Mouse (Mus musculus): ENCODE data around the gene Zfpm1. TPM values are rescaled to one million over a fixed set of nuclear protein-coding genes. Genes with fewer than 3 reads are reported as not detected.
"Not testable (repeated sequence)": the region's sequence is repeated elsewhere in the genome, so short reads cannot be mapped to it uniquely, and the experiment has no call there.

Gene Zfpm1
- polyA plus RNA-seq, 1 experiment, result not detected

GRCm38 (mm10) chr8:122314899-122315496, 33.1 kb downstream of the Zfpm1 start:
- Histone ChIP-seq H3K4me3 (ENCODE audit: insufficient read depth, low read depth, low read length) (no peak overlapping the region), H3K27ac (ENCODE audit: insufficient read depth, low read depth, low read length) (no peak overlapping the region), H3K4me1 (ENCODE audit: control insufficient read depth, insufficient read depth, low read length) (no peaks in the 10 kb centered on the region)
- TF ChIP-seq CTCF (IDR thresholded peaks at IDR 0.05; ENCODE audit: insufficient read depth, low read depth, low read length), result no peak
- no peak for TF ChIP-seq POLR2A (IDR thresholded peaks at IDR 0.05; ENCODE audit: insufficient read depth, low read depth, low read length)
- 80% methylated on average over 13 of the region's 13 CpGs for WGBS

- no peak overlapping the region for H3K27ac ChIP-seq (ENCODE audit: insufficient read depth, low read depth, low read length)
These were observed 34.5 kb downstream of the Zfpm1 start for GRCm38 (mm10) chr8:122316402-122316801.

GRCm38 (mm10) chr8:122317918-122318475, 36.1 kb downstream of the Zfpm1 start:
- no peak for TF ChIP-seq POLR2A (IDR thresholded peaks at IDR 0.05; ENCODE audit: insufficient read depth, low read depth, low read length)
- no peak for TF ChIP-seq CTCF (IDR thresholded peaks at IDR 0.05; ENCODE audit: insufficient read depth, low read depth, low read length)
- WGBS, result 62% methylated on average over 8 of the region's 8 CpGs
- H3K4me1 ChIP-seq (ENCODE audit: control insufficient read depth, insufficient read depth, low read length), result peaks cover 4% of the 10 kb centered on the region; the same call in 1 of the 2 replicates
- H3K4me3 ChIP-seq (ENCODE audit: insufficient read depth, low read depth, low read length), result no peak overlapping the region
- H3K27ac ChIP-seq (ENCODE audit: insufficient read depth, low read depth, low read length), result no peak overlapping the region

More at GRCm38 (mm10) chr8:122316402-122316801, 34.5 kb downstream of the Zfpm1 start:
- peaks cover 4% of the 10 kb centered on the region; the same call in 1 of the 2 replicates for H3K4me1 ChIP-seq (ENCODE audit: control insufficient read depth, insufficient read depth, low read length)
- TF ChIP-seq CTCF (IDR thresholded peaks at IDR 0.05; ENCODE audit: insufficient read depth, low read depth, low read length) (no peak), POLR2A (IDR thresholded peaks at IDR 0.05; ENCODE audit: insufficient read depth, low read depth, low read length) (no peak)
- H3K4me3 ChIP-seq (ENCODE audit: insufficient read depth, low read depth, low read length), result no peak overlapping the region
- WGBS, result 75% methylated on average over 2 of the region's 2 CpGs

GRCm38 (mm10) chr8:122319045-122319707, 37.2 kb downstream of the Zfpm1 start:
- H3K4me1 ChIP-seq (ENCODE audit: control insufficient read depth, insufficient read depth, low read length), result peaks cover 7% of the 10 kb centered on the region; the same call in 1 of the 2 replicates
- H3K4me3 ChIP-seq (ENCODE audit: insufficient read depth, low read depth, low read length), result no peak overlapping the region
- H3K27ac ChIP-seq (ENCODE audit: insufficient read depth, low read depth, low read length), result no peak overlapping the region
- WGBS, result 90% methylated on average over 11 of the region's 11 CpGs
- TF ChIP-seq POLR2A (IDR thresholded peaks at IDR 0.05; ENCODE audit: insufficient read depth, low read depth, low read length), result no peak
- TF ChIP-seq CTCF (IDR thresholded peaks at IDR 0.05; ENCODE audit: insufficient read depth, low read depth, low read length), result no peak

- WGBS, result 86% methylated on average over 7 of the region's 7 CpGs
- Histone ChIP-seq H3K4me1 (ENCODE audit: control insufficient read depth, insufficient read depth, low read length) (peaks cover 7% of the 10 kb centered on the region; the same call in 1 of the 2 replicates), H3K4me3 (ENCODE audit: insufficient read depth, low read depth, low read length) (no peak overlapping the region), H3K27ac (ENCODE audit: insufficient read depth, low read depth, low read length) (no peak overlapping the region)
- no peak for TF ChIP-seq POLR2A (IDR thresholded peaks at IDR 0.05; ENCODE audit: insufficient read depth, low read depth, low read length)
- TF ChIP-seq CTCF (IDR thresholded peaks at IDR 0.05; ENCODE audit: insufficient read depth, low read depth, low read length), result no peak
These were observed 37.8 kb downstream of the Zfpm1 start for GRCm38 (mm10) chr8:122319708-122320075.

GRCm38 (mm10) chr8:122320541-122320940, 38.6 kb downstream of the Zfpm1 start:
- TF ChIP-seq POLR2A (IDR thresholded peaks at IDR 0.05; ENCODE audit: insufficient read depth, low read depth, low read length) (no peak), CTCF (IDR thresholded peaks at IDR 0.05; ENCODE audit: insufficient read depth, low read depth, low read length) (no peak)
- 18% methylated on average over 3 of the region's 3 CpGs for WGBS
- no peak overlapping the region for H3K4me3 ChIP-seq (ENCODE audit: insufficient read depth, low read depth, low read length)
- H3K27ac ChIP-seq (ENCODE audit: insufficient read depth, low read depth, low read length), result no peak overlapping the region
- peaks cover 7% of the 10 kb centered on the region; the same call in 1 of the 2 replicates for H3K4me1 ChIP-seq (ENCODE audit: control insufficient read depth, insufficient read depth, low read length)

GRCm38 (mm10) chr8:122321455-122321921, 39.5 kb downstream of the Zfpm1 start:
- Histone ChIP-seq H3K4me1 (ENCODE audit: control insufficient read depth, insufficient read depth, low read length) (peaks cover 7% of the 10 kb centered on the region; the same call in 1 of the 2 replicates), H3K27ac (ENCODE audit: insufficient read depth, low read depth, low read length) (no peak overlapping the region), H3K4me3 (ENCODE audit: insufficient read depth, low read depth, low read length) (no peak overlapping the region)
- TF ChIP-seq POLR2A (IDR thresholded peaks at IDR 0.05; ENCODE audit: insufficient read depth, low read depth, low read length) (no peak), CTCF (IDR thresholded peaks at IDR 0.05; ENCODE audit: insufficient read depth, low read depth, low read length) (no peak)
- 86% methylated on average over 10 of the region's 10 CpGs for WGBS

- no peak for TF ChIP-seq POLR2A (IDR thresholded peaks at IDR 0.05; ENCODE audit: insufficient read depth, low read depth, low read length)
- TF ChIP-seq CTCF (IDR thresholded peaks at IDR 0.05; ENCODE audit: insufficient read depth, low read depth, low read length), result no peak
- Histone ChIP-seq H3K4me1 (ENCODE audit: control insufficient read depth, insufficient read depth, low read length) (peaks cover 7% of the 10 kb centered on the region; the same call in 1 of the 2 replicates), H3K4me3 (ENCODE audit: insufficient read depth, low read depth, low read length) (no peak overlapping the region), H3K27ac (ENCODE audit: insufficient read depth, low read depth, low read length) (no peak overlapping the region)
- WGBS, result 97% methylated on average over 7 of the region's 7 CpGs
These were observed 40.2 kb downstream of the Zfpm1 start for GRCm38 (mm10) chr8:122322126-122322525.

GRCm38 (mm10) chr8:122322792-122323191, 40.9 kb downstream of the Zfpm1 start:
- 73% methylated on average over 11 of the region's 11 CpGs for WGBS
- Histone ChIP-seq H3K4me3 (ENCODE audit: insufficient read depth, low read depth, low read length) (no peak overlapping the region), H3K4me1 (ENCODE audit: control insufficient read depth, insufficient read depth, low read length) (peaks cover 7% of the 10 kb centered on the region; the same call in 1 of the 2 replicates), H3K27ac (ENCODE audit: insufficient read depth, low read depth, low read length) (no peak overlapping the region)
- TF ChIP-seq POLR2A (IDR thresholded peaks at IDR 0.05; ENCODE audit: insufficient read depth, low read depth, low read length) (no peak), CTCF (IDR thresholded peaks at IDR 0.05; ENCODE audit: insufficient read depth, low read depth, low read length) (no peak)

- H3K4me1 ChIP-seq (ENCODE audit: control insufficient read depth, insufficient read depth, low read length); H3K4me3 ChIP-seq (ENCODE audit: insufficient read depth, low read depth, low read length); H3K27ac ChIP-seq (ENCODE audit: insufficient read depth, low read depth, low read length): not testable (repeated sequence)
- 20% methylated on average over 13 of the region's 13 CpGs for WGBS
These were observed 42.0 kb downstream of the Zfpm1 start for GRCm38 (mm10) chr8:122323951-122324402.

Data from olfactory bulb, adult 2 months (tissue).